Mouse (Mus musculus) regulatory T cell (primary cell): ENCODE measurements at regions not wholly inside any gene's neighbourhood (a gene's known extent, or its start where the extent isn't known, plus 50 kb on each side); places are given as distances from the start of the nearest gene placed in this dataset.

ENCODE experiments used
- in situ Hi-C: fragments of 300-600 bp; cut with MboI, MseI; formaldehyde crosslinking; loops from one replicate; pipeline ENCODE4 v1.15.1; 2025; ENCODE audit warnings: high pct_unique_total_duplicates

- in situ Hi-C loops: loop anchor here (25.0 kb wide), 1 partner anchor 1317 kb away; no protein-coding TSS in a partner anchor
These were observed 273.9 kb downstream of the Prim2 start for GRCm38 (mm10) chr1:33395733-33396132.

DNA sequence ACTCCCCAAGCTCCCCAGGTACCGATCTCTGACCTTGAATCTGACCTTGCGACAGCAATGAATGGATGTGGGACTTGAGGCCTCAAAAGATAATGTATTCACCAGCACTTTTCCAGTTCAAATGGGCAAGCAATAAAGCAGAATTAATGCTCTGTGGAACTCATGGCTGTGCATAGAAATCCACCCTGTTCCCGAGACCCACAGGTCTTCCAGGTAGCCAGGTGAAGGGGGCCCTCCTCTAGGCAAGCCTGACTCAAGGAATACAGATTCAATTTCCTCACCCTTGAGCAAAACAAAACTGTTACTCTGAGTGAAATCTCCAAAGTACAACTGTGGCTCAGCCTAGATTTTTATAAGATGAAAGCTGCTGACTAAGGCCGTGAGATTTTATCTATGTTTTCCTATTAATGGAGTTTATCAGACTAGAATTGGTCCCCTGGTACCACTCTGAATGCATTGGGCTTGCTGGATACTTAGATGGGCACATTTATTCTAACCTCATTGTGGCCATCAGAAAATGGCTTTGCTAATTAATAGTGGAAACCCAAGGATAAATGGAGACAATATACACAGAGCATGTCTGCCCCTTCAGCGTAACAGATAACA, 274.5 kb downstream of the Prim2 start:
- in situ Hi-C loops: loop anchor here (25.0 kb wide), 1 partner anchor 1317 kb away; no protein-coding TSS in a partner anchor

DNA sequence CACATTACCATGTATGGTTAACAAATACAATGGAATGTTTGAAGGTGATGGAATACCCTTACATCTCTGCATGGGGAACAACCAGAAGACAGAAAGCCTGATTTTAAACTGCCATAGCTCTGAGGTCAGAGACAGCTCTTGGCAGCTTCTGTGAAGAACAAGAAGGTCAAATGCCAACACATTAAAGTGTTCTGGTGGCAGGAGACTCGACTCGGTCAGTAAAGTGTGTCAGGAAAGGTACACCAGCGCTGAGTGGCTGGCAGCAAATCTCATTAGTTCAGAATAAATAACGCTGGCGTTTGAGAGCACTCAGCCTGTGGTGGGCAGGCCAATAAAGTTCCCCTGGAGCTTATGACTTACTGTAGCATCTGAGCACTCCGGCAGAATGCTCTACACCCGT, 298.8 kb downstream of the Prim2 start:
- in situ Hi-C loops: no loop called here

DNA sequence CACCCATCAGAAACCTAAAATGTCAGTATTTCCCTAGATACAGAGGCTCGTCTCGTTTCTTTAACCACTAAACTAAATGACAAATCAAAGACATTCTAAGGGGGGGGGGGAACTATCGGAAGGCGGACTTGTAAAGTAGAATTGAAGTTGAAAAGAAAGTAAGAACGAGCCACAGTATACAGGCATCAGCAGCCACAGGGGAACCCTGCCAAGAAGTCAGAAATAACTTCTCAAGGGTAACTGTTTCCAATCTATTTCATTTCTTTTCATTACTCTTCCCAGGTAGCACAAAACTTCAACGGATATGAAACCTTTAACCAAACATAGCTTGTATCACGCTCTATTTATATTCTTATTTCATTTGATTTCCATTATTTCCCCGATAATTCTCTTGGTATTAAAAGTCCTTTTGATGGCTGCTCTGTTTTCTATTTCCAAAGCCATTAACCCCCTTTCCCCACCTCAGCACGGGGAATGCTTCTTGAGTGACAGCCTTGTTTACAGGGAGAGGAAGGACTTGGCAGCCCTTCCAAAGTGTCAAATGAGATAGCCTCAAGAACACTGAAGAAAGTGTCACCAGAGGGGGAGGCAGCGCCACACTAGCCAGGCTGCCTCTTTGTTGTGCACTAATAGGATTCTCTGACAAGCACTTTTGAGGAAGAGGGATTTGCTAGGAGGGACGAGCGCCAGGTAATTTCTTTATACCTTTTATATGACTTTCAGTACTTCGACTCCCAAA, 306.7 kb downstream of the Prim2 start:
- in situ Hi-C loops: no loop called here

DNA sequence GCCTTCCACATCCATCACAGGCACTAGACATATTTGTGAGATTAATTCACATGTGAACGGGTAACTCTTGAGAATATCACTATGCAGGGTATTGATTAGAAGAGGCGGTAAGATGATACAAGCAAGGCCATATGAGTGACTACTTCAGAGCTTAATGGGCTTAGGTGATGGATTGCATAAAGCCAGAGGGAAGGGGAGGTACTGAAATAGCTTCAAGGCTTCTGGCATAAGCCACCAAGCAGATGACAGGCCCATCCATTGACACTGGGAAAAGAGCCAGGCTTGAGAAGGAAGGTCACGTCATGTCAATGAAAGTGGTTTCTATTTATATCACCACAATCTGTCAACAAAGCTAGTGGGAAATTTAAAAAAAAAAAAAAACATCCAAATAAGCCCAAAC, 335.5 kb downstream of the Prim2 start:
- in situ Hi-C loops: no loop called here
